Mouse (Mus musculus): ENCODE measurements around the gene Ubap1.
A peak's percentile ranks its signal among the peaks of the same experiment; 100 is the strongest.

DNA sequence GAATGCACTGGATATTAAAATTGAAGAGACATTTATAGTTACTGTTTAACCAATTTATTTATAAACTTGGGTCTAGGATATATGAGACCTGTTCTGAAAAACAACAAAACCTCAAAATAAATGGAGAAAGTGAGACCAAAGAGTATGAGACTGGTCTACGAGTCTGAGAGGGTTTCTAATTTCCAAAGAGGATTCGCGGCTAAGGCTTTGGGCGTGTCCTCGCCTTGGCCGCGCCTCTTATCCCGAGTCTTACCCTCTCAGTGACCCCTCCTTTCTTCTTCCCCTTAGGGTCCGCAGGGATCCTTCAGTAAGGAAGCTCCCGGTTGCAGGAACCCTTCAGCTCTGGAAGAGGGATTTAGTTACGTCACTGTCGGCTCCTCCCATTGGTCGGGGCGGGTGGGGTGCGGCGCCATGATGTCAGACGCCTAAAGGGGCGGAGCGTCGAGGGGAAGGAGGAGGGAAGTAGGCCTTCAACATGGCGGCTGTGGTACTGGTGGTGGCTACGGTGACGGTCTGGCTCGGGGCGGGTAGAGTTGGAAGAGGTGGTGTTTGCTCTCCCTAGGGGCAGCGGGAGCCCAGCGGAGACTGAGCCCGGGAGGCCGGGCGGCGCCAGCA, at the start of gene Ubap1:
- TF ChIP-seq CTCF (IDR thresholded peaks at IDR 0.05; ENCODE audit: borderline replicate concordance, insufficient read depth, low read depth, low read length) (no peak), POLR2A (IDR thresholded peaks at IDR 0.05; ENCODE audit: borderline replicate concordance, insufficient read depth, low read length) (peak; percentile 84)

All from cerebellum, adult 2 months (tissue).